Mouse (Mus musculus) embryonic facial prominence, embryonic 15.5 days (tissue): Measurements from ENCODE around the gene Cpeb1. TPM values are rescaled to one million over a fixed set of nuclear protein-coding genes. Genes with fewer than 3 reads are reported as not detected.
A peak's percentile ranks its signal among the peaks of the same experiment; 100 is the strongest.
"Not testable (repeated sequence)": the region's sequence is repeated elsewhere in the genome, so short reads cannot be mapped to it uniquely, and the experiment has no call there.

Experiments
- ATAC-seq: fragments of 200-750 bp; cut with Nextera tagmentation; 2 replicates; pipeline ENCODE4 v1.8.0; 2017; ENCODE audit warnings: low read depth, moderate TSS enrichment; ENCODE audit not compliant: insufficient number of reproducible peaks, low FRiP score, low TSS enrichment
- H3K27ac ChIP-seq: fragments of 300-500 bp; sonication (generic); replicated peaks from 2 replicates; pipeline ENCODE4 v1.5.1; 2015; ENCODE audit warnings: mild to moderate bottlenecking, inconsistent platforms
- H3K27me3 ChIP-seq: fragments of 300-500 bp; sonication (generic); 2 replicates; pipeline ENCODE4 v1.6.1; 2015; ENCODE audit warnings: inconsistent platforms
- H3K36me3 ChIP-seq: fragments of 300-500 bp; sonication (generic); 2 replicates; pipeline ENCODE4 v1.6.1; 2015; ENCODE audit warnings: mild to moderate bottlenecking, inconsistent platforms
- H3K4me1 ChIP-seq: fragments of 300-500 bp; sonication (generic); 2 replicates; pipeline ENCODE4 v1.6.1; 2015; ENCODE audit warnings: inconsistent platforms
- H3K4me2 ChIP-seq: fragments of 300-500 bp; sonication (generic); replicated peaks from 2 replicates; pipeline ENCODE4 v1.6.1; 2015; ENCODE audit warnings: mild to moderate bottlenecking, inconsistent platforms
- H3K4me3 ChIP-seq: fragments of 300-500 bp; sonication (generic); replicated peaks from 2 replicates; pipeline ENCODE4 v1.5.1; 2015; ENCODE audit warnings: mild to moderate bottlenecking, inconsistent platforms
- H3K9ac ChIP-seq: fragments of 300-500 bp; sonication (generic); 2 replicates; pipeline ENCODE4 v1.6.1; 2015; ENCODE audit warnings: inconsistent platforms
- H3K9me3 ChIP-seq: fragments of 300-500 bp; sonication (generic); replicated peaks from 2 replicates; pipeline ENCODE4 v1.6.1; 2016; ENCODE audit warnings: inconsistent platforms
- WGBS: fragments of 180-500 bp; shearing (Covaris S2); methylation state at CpG from one replicate; pipeline ENCODE4 v1.1.7; 2015; 5-methylcytosine and 5-hydroxymethylcytosine counted together
- polyA plus RNA-seq: library from polyadenylated mRNA; unstranded; fragments of >200 nt; fragmentation: Nextera tagmentation; extraction: Ambion mirVana; gene quantifications from 2 replicates; pipeline ENCODE4 v1.2.1, GENCODE M21; 2015

Cpeb1 gene
- 3.1 and 4.0 TPM in 2 replicates for polyA plus RNA-seq

GRCm38 (mm10) chr7:81455155-81455651 lies at the start of gene Cpeb1:
Cpeb1 (minus strand) TSS chr7:81455465.
- peak within 1 kb of the TSS; percentile 93 for H3K4me2 ChIP-seq
- H3K36me3 ChIP-seq = no peaks in the 10 kb centered on the region
- H3K27me3 ChIP-seq = peaks cover 81% of the 10 kb centered on the region
- H3K27ac ChIP-seq = no peak within 1 kb of the TSS
- under 1% methylated on average over 28 of the region's 28 CpGs for WGBS
- H3K9ac ChIP-seq = 0 out of 2 replicates have a peak within 1 kb of the TSS, but pooled peaks have one; percentile 2
- peak within 1 kb of the TSS; percentile 48 for H3K4me3 ChIP-seq
- H3K4me1 ChIP-seq = peaks cover 26% of the 10 kb centered on the region
- ATAC-seq = peak; percentile 36; the same call in 1 of the 2 replicates
- no peaks in the 10 kb centered on the region for H3K9me3 ChIP-seq

GRCm38 (mm10) chr7:81501050-81501449 lies 45.8 kb upstream of the Cpeb1 start:
- no peak overlapping the region for H3K4me3 ChIP-seq
- no peak for ATAC-seq
- H3K27ac ChIP-seq = no peak overlapping the region
- no peaks in the 10 kb centered on the region for H3K4me1 ChIP-seq
- H3K9me3 ChIP-seq = no peaks in the 10 kb centered on the region
- no peak overlapping the region for H3K9ac ChIP-seq
- H3K36me3 ChIP-seq = no peaks in the 10 kb centered on the region
- WGBS = 70% methylated on average over 2 of the region's 2 CpGs
- H3K27me3 ChIP-seq = peaks cover 14% of the 10 kb centered on the region
- no peak overlapping the region for H3K4me2 ChIP-seq

- Histone ChIP-seq H3K4me2 (no peak within 1 kb of the TSS), H3K9me3 (no peaks in the 10 kb centered on the region), H3K27ac (no peak within 1 kb of the TSS), H3K9ac (no peak within 1 kb of the TSS), H3K27me3 (peaks cover 39% of the 10 kb centered on the region), H3K4me1 (peaks cover 8% of the 10 kb centered on the region), H3K4me3 (no peak within 1 kb of the TSS), H3K36me3 (no peaks in the 10 kb centered on the region)
- WGBS = 54% methylated on average over 7 of the region's 7 CpGs
- no peak for ATAC-seq
Measured at GRCm38 (mm10) chr7:81498181-81498580, 42.9 kb upstream of the Cpeb1 start, which contains the start of gene BC048679. BC048679 (minus strand) TSS chr7:81498281.

GRCm38 (mm10) chr7:81497171-81497570 lies 41.9 kb upstream of the Cpeb1 start:
- Histone ChIP-seq H3K9me3 (no peaks in the 10 kb centered on the region), H3K4me1 (peaks cover 11% of the 10 kb centered on the region), H3K27me3 (peaks cover 47% of the 10 kb centered on the region), H3K9ac (no peak overlapping the region), H3K4me2 (no peak overlapping the region), H3K4me3 (no peak overlapping the region), H3K27ac (no peak overlapping the region), H3K36me3 (no peaks in the 10 kb centered on the region)
- 31% methylated on average over 6 of the region's 6 CpGs for WGBS
- ATAC-seq = no peak

GRCm38 (mm10) chr7:81493331-81494021 lies 38.2 kb upstream of the Cpeb1 start, which contains the start of gene Ap3b2:
Ap3b2 (minus strand) TSS chr7:81493925.
- no peaks in the 10 kb centered on the region for H3K9me3 ChIP-seq

GRCm38 (mm10) chr7:81492628-81493027 lies 37.4 kb upstream of the Cpeb1 start:
- H3K9ac ChIP-seq = no peak overlapping the region
- H3K4me3 ChIP-seq = no peak overlapping the region
- no peaks in the 10 kb centered on the region for H3K9me3 ChIP-seq
- H3K4me1 ChIP-seq = peaks cover 11% of the 10 kb centered on the region
- H3K27ac ChIP-seq = no peak overlapping the region
- H3K27me3 ChIP-seq = peaks cover 39% of the 10 kb centered on the region
- no peak for ATAC-seq
- 47% methylated on average over 9 of the region's 9 CpGs for WGBS
- H3K36me3 ChIP-seq = no peaks in the 10 kb centered on the region
- H3K4me2 ChIP-seq = peak overlapping the region; percentile 92

More at GRCm38 (mm10) chr7:81493331-81494021, 38.2 kb upstream of the Cpeb1 start, which contains the start of gene Ap3b2:
- WGBS = under 1% methylated on average over 57 of the region's 57 CpGs
- Histone ChIP-seq H3K36me3 (no peaks in the 10 kb centered on the region), H3K27ac (no peak within 1 kb of the TSS), H3K9ac (no peak within 1 kb of the TSS), H3K27me3 (peaks cover 46% of the 10 kb centered on the region), H3K4me2 (peak within 1 kb of the TSS; percentile 92), H3K4me3 (peak within 1 kb of the TSS; percentile 52), H3K4me1 (peaks cover 11% of the 10 kb centered on the region)
- ATAC-seq = peak; percentile 64

GRCm38 (mm10) chr7:81489649-81490048 lies 34.4 kb upstream of the Cpeb1 start:
- no peak overlapping the region for H3K9ac ChIP-seq
- no peaks in the 10 kb centered on the region for H3K9me3 ChIP-seq
- peaks cover 21% of the 10 kb centered on the region for H3K27me3 ChIP-seq
- no peak overlapping the region for H3K27ac ChIP-seq
- no peak overlapping the region for H3K4me3 ChIP-seq
- no peak for ATAC-seq
- H3K36me3 ChIP-seq = no peaks in the 10 kb centered on the region
- 9% methylated on average over 9 of the region's 9 CpGs for WGBS
- peaks cover 11% of the 10 kb centered on the region for H3K4me1 ChIP-seq
- no peak overlapping the region for H3K4me2 ChIP-seq

GRCm38 (mm10) chr7:81480800-81481199 lies 25.5 kb upstream of the Cpeb1 start:
- Histone ChIP-seq H3K27me3 (peaks cover 22% of the 10 kb centered on the region), H3K9me3 (no peaks in the 10 kb centered on the region), H3K36me3 (no peaks in the 10 kb centered on the region), H3K4me2 (no peak overlapping the region), H3K9ac (no peak overlapping the region), H3K27ac (no peak overlapping the region), H3K4me3 (no peak overlapping the region), H3K4me1 (peaks cover 6% of the 10 kb centered on the region; the same call in 1 of the 2 replicates)
- WGBS = 2% methylated on average over 8 of the region's 8 CpGs
- ATAC-seq = no peak

- H3K9ac ChIP-seq = no peak overlapping the region
- peaks cover 6% of the 10 kb centered on the region; the same call in 1 of the 2 replicates for H3K4me1 ChIP-seq
- ATAC-seq = no peak
- H3K27ac ChIP-seq = no peak overlapping the region
- H3K4me2 ChIP-seq = no peak overlapping the region
- 30% methylated on average over 3 of the region's 3 CpGs for WGBS
- H3K27me3 ChIP-seq = peaks cover 22% of the 10 kb centered on the region
- no peak overlapping the region for H3K4me3 ChIP-seq
- no peaks in the 10 kb centered on the region for H3K9me3 ChIP-seq
- H3K36me3 ChIP-seq = no peaks in the 10 kb centered on the region
Measured at GRCm38 (mm10) chr7:81479531-81480090, 24.3 kb upstream of the Cpeb1 start.

GRCm38 (mm10) chr7:81478261-81478660 lies 23.0 kb upstream of the Cpeb1 start:
- H3K4me2 ChIP-seq, H3K27ac ChIP-seq, H3K9ac ChIP-seq, ATAC-seq, H3K9me3 ChIP-seq, H3K36me3 ChIP-seq, H3K4me1 ChIP-seq, H3K4me3 ChIP-seq: not testable (repeated sequence)
- H3K27me3 ChIP-seq = peaks cover 22% of the 10 kb centered on the region

- H3K27me3 ChIP-seq = peaks cover 22% of the 10 kb centered on the region
- peak overlapping the region; percentile 19 for H3K4me2 ChIP-seq
- H3K36me3 ChIP-seq = no peaks in the 10 kb centered on the region
- peaks cover 6% of the 10 kb centered on the region; the same call in 1 of the 2 replicates for H3K4me1 ChIP-seq
- WGBS = 3% methylated on average over 24 of the region's 24 CpGs
- H3K9me3 ChIP-seq = no peaks in the 10 kb centered on the region
- H3K9ac ChIP-seq = no peak overlapping the region
- H3K27ac ChIP-seq = no peak overlapping the region
- no peak for ATAC-seq
- 0 out of 2 replicates have a peak overlapping the region, but pooled peaks have one; percentile 7 for H3K4me3 ChIP-seq
Measured at GRCm38 (mm10) chr7:81476833-81477232, 21.6 kb upstream of the Cpeb1 start.
